Mouse (Mus musculus): Measurements from ENCODE around the gene Phkg1.

The Phkg1 gene

DNA sequence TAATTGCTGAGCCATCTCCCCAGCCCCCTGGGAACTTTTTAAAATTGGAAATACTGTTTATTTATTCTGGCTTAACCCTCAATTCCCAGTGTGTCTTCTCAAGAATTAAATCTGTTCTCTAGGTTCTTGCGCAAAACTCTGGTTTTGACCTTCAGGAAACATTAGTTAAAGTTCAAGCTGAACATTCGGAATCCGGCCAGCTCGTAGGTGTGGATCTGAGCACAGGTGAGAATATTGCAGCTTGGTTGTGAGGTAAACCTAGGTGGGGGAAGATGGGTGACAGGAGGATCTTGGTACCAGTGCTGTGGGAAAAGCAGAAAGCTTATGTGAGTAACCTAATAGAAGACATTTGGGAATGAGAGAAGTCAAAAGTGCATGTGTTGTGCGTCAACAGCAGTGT is 53.5 kb downstream of the Phkg1 start:
- DNase-seq (ENCODE audit: low read depth, low spot score) = no peak
